Mouse (Mus musculus): ENCODE results near the gene Usf2. TPM values are rescaled to one million over a fixed set of nuclear protein-coding genes. Genes with fewer than 3 reads are reported as not detected.
"Not testable (repeated sequence)": the region's sequence is repeated elsewhere in the genome, so short reads cannot be mapped to it uniquely, and the experiment has no call there.

Usf2 gene
- polyA plus RNA-seq, 1 experiment = 30.7 TPM

GRCm38 (mm10) chr7:30924071-30924470 lies 32.5 kb downstream of the Usf2 start:
- Histone ChIP-seq H3K4me1 (ENCODE audit: control insufficient read depth) (peaks cover 3% of the 10 kb centered on the region; the same call in 1 of the 2 replicates), H3K27me3 (ENCODE audit: control insufficient read depth) (no peaks in the 10 kb centered on the region), H3K4me3 (replicated peaks) (no peak overlapping the region), H3K36me3 (ENCODE audit: control insufficient read depth) (no peaks in the 10 kb centered on the region), H3K9me3 (ENCODE audit: control insufficient read depth, low read length) (no peaks in the 10 kb centered on the region)
- TF ChIP-seq GATA1 (IDR thresholded peaks at IDR 0.05; ENCODE audit: low read length) = no peak
- TF ChIP-seq TAL1 (IDR thresholded peaks at IDR 0.05; ENCODE audit: low read length) = no peak

GRCm38 (mm10) chr7:30922490-30922889 lies 34.1 kb downstream of the Usf2 start:
- H3K4me1 ChIP-seq (ENCODE audit: control insufficient read depth); H3K27me3 ChIP-seq (ENCODE audit: control insufficient read depth); H3K36me3 ChIP-seq (ENCODE audit: control insufficient read depth); H3K4me3 ChIP-seq (replicated peaks); H3K9me3 ChIP-seq (ENCODE audit: control insufficient read depth, low read length): not testable (repeated sequence)

GRCm38 (mm10) chr7:30920217-30920616 lies 36.4 kb downstream of the Usf2 start:
- peaks cover 3% of the 10 kb centered on the region; the same call in 1 of the 2 replicates for H3K4me1 ChIP-seq (ENCODE audit: control insufficient read depth)
- TF ChIP-seq TAL1 (IDR thresholded peaks at IDR 0.05; ENCODE audit: low read length) = no peak
- no peak for TF ChIP-seq GATA1 (IDR thresholded peaks at IDR 0.05; ENCODE audit: low read length)
- no peak overlapping the region for H3K4me3 ChIP-seq (replicated peaks)
- H3K27me3 ChIP-seq (ENCODE audit: control insufficient read depth) = no peaks in the 10 kb centered on the region
- no peaks in the 10 kb centered on the region for H3K9me3 ChIP-seq (ENCODE audit: control insufficient read depth, low read length)
- no peaks in the 10 kb centered on the region for H3K36me3 ChIP-seq (ENCODE audit: control insufficient read depth)

- TF ChIP-seq TAL1 (IDR thresholded peaks at IDR 0.05; ENCODE audit: low read length) = no peak
- TF ChIP-seq GATA1 (IDR thresholded peaks at IDR 0.05; ENCODE audit: low read length) = no peak
- Histone ChIP-seq H3K4me1 (ENCODE audit: control insufficient read depth) (peaks cover 3% of the 10 kb centered on the region; the same call in 1 of the 2 replicates), H3K36me3 (ENCODE audit: control insufficient read depth) (no peaks in the 10 kb centered on the region), H3K9me3 (ENCODE audit: control insufficient read depth, low read length) (no peaks in the 10 kb centered on the region), H3K27me3 (ENCODE audit: control insufficient read depth) (no peaks in the 10 kb centered on the region), H3K4me3 (replicated peaks) (no peak overlapping the region)
Measured at GRCm38 (mm10) chr7:30917219-30917618, 39.4 kb downstream of the Usf2 start.

GRCm38 (mm10) chr7:30916713-30917112 lies 39.9 kb downstream of the Usf2 start:
- no peaks in the 10 kb centered on the region for H3K9me3 ChIP-seq (ENCODE audit: control insufficient read depth, low read length)
- no peaks in the 10 kb centered on the region for H3K36me3 ChIP-seq (ENCODE audit: control insufficient read depth)
- H3K27me3 ChIP-seq (ENCODE audit: control insufficient read depth) = no peaks in the 10 kb centered on the region
- H3K4me3 ChIP-seq (replicated peaks) = no peak overlapping the region
- peaks cover 3% of the 10 kb centered on the region; the same call in 1 of the 2 replicates for H3K4me1 ChIP-seq (ENCODE audit: control insufficient read depth)
- TF ChIP-seq TAL1 (IDR thresholded peaks at IDR 0.05; ENCODE audit: low read length) (no peak), GATA1 (IDR thresholded peaks at IDR 0.05; ENCODE audit: low read length) (no peak)

- Histone ChIP-seq H3K27me3 (ENCODE audit: control insufficient read depth) (no peaks in the 10 kb centered on the region), H3K36me3 (ENCODE audit: control insufficient read depth) (no peaks in the 10 kb centered on the region), H3K4me1 (ENCODE audit: control insufficient read depth) (no peaks in the 10 kb centered on the region), H3K4me3 (replicated peaks) (no peak within 1 kb of the TSS), H3K9me3 (ENCODE audit: control insufficient read depth, low read length) (no peaks in the 10 kb centered on the region)
- TF ChIP-seq TAL1 (IDR thresholded peaks at IDR 0.05; ENCODE audit: low read length) (no peak), GATA1 (IDR thresholded peaks at IDR 0.05; ENCODE audit: low read length) (no peak)
Measured at GRCm38 (mm10) chr7:30914732-30915131, 41.9 kb downstream of the Usf2 start, which contains the start of gene Mag. Gene Mag, minus strand, starts transcription at chr7:30914873.

- Histone ChIP-seq H3K4me1 (ENCODE audit: control insufficient read depth) (peaks cover 2% of the 10 kb centered on the region), H3K27me3 (ENCODE audit: control insufficient read depth) (peaks cover 10% of the 10 kb centered on the region), H3K4me3 (replicated peaks) (no peak overlapping the region), H3K36me3 (ENCODE audit: control insufficient read depth) (no peaks in the 10 kb centered on the region), H3K9me3 (ENCODE audit: control insufficient read depth, low read length) (no peaks in the 10 kb centered on the region)
- no peak for TF ChIP-seq GATA1 (IDR thresholded peaks at IDR 0.05; ENCODE audit: low read length)
- no peak for TF ChIP-seq TAL1 (IDR thresholded peaks at IDR 0.05; ENCODE audit: low read length)
Measured at GRCm38 (mm10) chr7:30909773-30910172, 46.8 kb downstream of the Usf2 start.

- Histone ChIP-seq H3K36me3 (ENCODE audit: control insufficient read depth) (no peaks in the 10 kb centered on the region), H3K9me3 (ENCODE audit: control insufficient read depth, low read length) (no peaks in the 10 kb centered on the region), H3K27me3 (ENCODE audit: control insufficient read depth) (peaks cover 10% of the 10 kb centered on the region), H3K4me3 (replicated peaks) (no peak overlapping the region), H3K4me1 (ENCODE audit: control insufficient read depth) (peaks cover 2% of the 10 kb centered on the region)
- TF ChIP-seq TAL1 (IDR thresholded peaks at IDR 0.05; ENCODE audit: low read length) (no peak), GATA1 (IDR thresholded peaks at IDR 0.05; ENCODE audit: low read length) (no peak)
Measured at GRCm38 (mm10) chr7:30908992-30909431, 47.6 kb downstream of the Usf2 start.

GRCm38 (mm10) chr7:30908277-30908991 lies 48.2 kb downstream of the Usf2 start:
- TF ChIP-seq TAL1 (IDR thresholded peaks at IDR 0.05; ENCODE audit: low read length) (no peak), GATA1 (IDR thresholded peaks at IDR 0.05; ENCODE audit: low read length) (no peak)
- no peak overlapping the region for H3K4me3 ChIP-seq (replicated peaks)
- peaks cover 10% of the 10 kb centered on the region for H3K27me3 ChIP-seq (ENCODE audit: control insufficient read depth)
- no peaks in the 10 kb centered on the region for H3K9me3 ChIP-seq (ENCODE audit: control insufficient read depth, low read length)
- no peaks in the 10 kb centered on the region for H3K36me3 ChIP-seq (ENCODE audit: control insufficient read depth)
- H3K4me1 ChIP-seq (ENCODE audit: control insufficient read depth) = peaks cover 2% of the 10 kb centered on the region
